Mouse (Mus musculus) stomach, postnatal 0 days (tissue): Measurements from ENCODE around the gene Flot2.

ENCODE experiments used
- CTCF ChIP-seq: IDR thresholded peaks from 2 replicates; pipeline ENCODE4 v1.5.1; 2016; ENCODE audit warnings: antibody characterized with exemption, low read depth, mild to moderate bottlenecking, moderate library complexity
- EP300 ChIP-seq: optimal IDR thresholded peaks from 2 replicates; pipeline ENCODE3; 2016; ENCODE audit warnings: antibody characterized with exemption

DNA sequence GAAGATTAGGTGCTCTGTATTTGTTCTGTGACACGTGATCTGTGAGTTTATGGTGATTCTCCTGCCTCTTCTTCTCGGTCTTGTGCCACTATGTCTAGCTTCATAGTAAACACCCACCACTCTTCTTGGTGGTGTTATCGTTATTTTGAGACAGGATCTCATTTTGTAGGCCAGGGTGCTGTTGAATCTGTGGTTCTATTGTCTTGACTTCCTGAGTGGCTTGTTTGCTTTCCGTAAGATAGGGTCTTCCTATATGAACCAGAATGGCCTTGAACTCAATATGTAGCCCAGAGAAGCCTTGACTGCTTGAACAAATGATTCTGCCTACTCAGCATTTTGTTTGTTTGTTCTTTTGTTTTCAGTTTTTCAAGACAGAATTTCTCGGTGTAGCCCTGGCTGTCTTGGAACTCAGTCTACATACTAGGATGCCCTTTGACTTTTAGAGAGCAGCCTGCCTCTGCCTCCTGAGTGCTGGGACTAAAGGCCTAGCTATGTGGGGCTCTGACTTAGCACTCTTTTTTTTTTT lies 50.1 kb downstream of the Flot2 start:
- TF ChIP-seq CTCF (no peak), EP300 (no peak)
